Mouse (Mus musculus): ENCODE measurements around the gene Pde6b.

Gene Pde6b

GRCm38 (mm10) chr5:108388201-108388600 lies at the start of gene Pde6b:
Gene Pde6b (plus strand): TSS chr5:108388391.
- DNase-seq = no peak

GRCm38 (mm10) chr5:108343680-108344170 lies 44.5 kb upstream of the Pde6b start:
- DNase-seq = no peak

GRCm38 (mm10) chr5:108345313-108346071 lies 42.7 kb upstream of the Pde6b start:
- DNase-seq = no peak

DNA sequence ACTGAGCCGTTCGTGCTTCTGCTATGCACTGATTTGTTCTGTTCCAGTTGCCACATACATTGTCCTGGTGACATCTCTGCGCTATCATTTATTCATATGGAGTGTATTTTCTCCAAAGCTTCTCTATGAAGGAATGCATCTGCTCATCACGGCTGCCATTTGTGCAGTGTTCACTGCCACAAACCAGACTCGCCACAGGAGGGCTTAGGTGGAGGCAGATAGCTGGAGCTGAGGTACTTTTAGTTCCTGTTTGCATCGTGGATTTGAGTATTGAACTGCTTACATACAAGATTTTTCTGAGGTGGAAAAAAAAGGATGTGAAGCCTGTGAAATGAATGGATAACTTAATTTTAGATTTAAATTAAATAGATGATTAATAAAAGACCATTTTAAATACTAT lies 40.3 kb upstream of the Pde6b start:
- no peak for DNase-seq

GRCm38 (mm10) chr5:108349511-108350148 lies 38.6 kb upstream of the Pde6b start:
- no peak for DNase-seq

DNA sequence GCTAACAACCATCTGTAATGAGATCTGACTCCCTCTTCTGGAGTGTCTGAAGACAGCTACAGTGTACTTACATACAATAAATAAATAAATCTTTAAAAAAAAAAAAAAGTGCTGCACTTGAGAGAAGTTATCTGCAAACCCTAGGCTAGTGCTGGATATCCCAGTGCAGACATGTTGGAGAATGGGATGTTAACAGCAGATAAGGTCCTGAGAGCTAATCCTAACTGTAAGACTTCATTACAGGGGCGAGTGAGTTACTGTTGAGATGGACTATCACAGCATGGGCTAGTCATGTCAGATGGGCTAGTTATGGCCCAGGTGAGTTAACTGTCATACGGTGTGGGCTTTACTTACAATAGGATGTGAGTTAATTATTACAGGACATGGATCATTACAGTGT lies 34.1 kb upstream of the Pde6b start:
- DNase-seq = no peak

DNA sequence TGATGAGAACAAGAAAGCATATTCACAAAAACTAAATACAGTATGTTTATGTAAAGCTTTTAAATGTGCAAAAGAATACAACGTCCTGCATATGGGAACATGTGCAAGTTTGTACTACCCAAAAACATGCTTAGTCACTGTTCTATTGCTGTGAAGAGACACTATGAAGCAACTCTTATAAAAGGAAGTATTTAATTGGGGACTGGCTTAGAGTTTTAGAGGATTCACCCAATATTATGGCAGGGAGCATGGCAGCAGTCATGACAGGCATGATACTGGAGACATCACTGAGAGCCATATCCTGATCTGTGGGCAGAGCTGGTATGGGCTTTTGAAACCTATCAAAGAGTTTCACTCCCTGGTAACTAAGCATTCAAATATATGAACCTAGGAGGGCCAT lies 30.3 kb upstream of the Pde6b start:
- DNase-seq = no peak

GRCm38 (mm10) chr5:108359491-108359890 lies 28.7 kb upstream of the Pde6b start:
- no peak for DNase-seq

DNA sequence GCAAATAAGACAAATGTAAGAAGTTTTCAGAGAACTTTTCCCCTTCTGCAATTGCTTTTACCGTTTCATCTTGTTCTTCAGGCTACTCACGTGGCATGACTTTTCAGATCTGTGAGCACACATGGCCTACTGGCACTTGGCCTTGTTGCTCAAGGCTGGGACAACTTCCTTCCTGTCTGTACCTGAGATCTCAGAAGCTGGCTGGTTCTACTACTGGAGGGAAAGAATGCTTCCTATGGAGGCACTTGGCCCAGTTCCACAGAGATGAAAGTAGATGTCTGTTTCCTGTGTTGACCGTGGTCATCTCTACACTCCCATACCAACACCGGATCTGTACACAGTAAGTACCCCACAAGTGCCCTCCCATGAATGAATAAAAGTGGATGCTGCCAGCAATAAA lies 28.0 kb upstream of the Pde6b start:
- DNase-seq = no peak

DNA sequence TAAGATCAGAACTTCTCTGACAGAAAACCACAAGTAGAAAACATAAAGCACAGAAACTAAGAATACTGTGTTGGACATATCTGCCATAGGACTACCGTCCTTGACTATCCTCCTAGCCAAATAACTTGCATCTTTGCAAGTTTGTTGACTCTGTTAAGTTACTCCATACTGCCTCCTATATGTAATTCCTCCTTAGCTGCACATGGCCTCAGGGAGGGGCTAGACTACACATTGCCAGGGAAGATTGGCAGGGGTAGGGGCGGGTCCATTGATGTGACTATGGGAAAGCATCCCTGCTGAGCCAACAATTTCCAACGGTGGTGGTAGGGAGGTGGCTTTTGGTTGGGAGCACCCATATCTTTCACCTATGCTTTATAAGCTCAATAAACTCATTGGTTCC lies 25.9 kb upstream of the Pde6b start:
- no peak for DNase-seq

DNA sequence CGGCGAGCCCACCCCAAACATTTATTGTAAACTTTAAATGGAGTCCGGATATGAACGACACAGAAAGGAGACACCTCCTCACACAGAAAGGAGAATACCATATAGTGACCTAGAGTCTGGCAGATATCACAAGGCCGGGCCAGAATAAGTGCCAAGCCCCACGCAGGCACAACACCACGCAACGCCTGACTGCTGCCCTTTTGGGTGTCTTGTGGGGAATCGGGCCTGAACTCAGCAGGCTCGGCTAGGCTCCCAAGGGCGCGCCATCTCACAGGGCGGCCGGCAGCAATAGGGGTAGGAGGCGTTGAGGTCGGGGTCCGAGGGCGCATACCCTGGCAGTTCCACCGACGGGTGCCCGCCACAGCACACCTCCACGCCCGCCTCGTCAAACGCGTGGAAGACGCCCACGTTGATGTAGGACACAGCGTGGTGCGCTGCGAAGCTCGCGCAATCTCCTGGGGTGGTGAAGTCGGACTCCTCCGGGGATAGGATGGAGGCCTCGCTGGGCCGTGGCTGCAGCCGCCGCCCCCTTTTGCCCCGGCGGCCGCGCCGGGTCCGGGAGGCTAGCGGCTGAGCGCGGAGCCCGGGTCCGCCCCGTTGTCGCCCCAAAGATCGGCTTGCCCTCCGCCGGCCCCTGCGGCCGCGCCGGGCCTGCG lies 21.7 kb upstream of the Pde6b start:
- DNase-seq = peak; percentile 2

DNA sequence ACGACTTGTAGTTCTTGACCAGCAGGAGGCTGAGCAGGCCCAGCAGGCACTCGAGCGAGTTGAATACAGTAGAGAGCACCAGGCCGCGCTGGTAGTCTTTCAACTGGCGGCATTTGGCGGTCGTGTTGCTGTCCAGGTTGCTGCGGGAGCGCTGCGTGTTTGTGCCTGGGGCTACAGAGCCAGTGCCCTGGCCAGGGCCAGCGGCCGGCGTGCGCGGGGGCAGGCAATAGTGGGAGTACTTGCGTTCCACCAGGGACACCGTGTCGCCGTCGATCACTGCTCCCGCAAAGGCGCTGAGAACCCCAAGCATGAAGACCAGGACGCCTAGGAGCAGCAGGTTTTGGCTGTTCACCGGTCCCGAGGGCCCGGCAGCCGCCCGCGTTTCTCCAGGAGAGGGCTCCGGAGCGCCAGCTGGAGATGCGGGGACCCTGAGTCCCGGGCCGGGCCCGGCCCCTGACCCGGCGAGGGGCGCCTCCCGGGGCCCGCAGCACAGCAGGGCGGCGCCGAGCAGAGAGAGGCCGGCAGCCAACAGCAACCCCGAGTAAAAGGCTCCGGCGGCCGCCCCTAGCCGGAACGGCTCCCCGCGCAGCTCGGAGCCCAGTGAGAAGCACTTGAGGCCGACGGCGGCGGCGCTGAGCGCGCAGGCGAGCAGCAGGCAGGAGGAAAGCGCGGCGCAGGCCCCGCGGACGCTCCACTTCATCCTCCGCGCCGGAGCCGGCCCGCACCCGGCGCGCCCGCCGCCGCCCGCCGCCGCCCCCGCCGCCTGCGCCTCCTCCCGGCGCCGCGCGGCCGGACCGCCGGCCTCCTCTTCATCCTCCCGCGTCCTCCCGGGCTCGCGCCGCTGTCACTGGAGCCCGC lies 21.0 kb upstream of the Pde6b start:
- peak; percentile 21 for DNase-seq

DNA sequence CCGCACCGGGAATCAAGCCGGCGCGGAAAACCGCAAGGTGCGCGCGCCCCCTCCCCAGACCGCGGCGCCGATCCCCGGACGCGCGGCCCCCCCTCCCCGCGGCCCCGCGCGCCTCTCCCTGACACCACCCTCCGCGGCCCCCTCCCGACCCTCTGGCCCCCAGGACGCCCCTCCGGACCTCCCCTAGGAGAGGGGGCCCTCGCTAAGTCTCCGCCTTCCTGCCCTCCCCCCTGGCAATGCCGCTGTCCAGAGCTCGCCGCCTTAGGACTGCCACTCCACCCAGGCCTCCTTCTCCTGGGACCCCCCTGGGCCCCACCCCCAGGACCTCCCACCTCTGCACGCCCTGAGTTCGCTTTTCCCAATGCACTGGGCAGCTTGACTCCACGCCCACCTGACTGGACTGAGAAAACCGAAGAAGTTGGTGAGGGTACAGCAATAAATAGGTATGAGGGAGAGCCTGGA lies 20.3 kb upstream of the Pde6b start, which contains the start of gene Gm42517:
TSS of gene Gm42517 (minus strand) at position 52 of the 462 bp plus-strand sequence.
- DNase-seq = no peak

DNA sequence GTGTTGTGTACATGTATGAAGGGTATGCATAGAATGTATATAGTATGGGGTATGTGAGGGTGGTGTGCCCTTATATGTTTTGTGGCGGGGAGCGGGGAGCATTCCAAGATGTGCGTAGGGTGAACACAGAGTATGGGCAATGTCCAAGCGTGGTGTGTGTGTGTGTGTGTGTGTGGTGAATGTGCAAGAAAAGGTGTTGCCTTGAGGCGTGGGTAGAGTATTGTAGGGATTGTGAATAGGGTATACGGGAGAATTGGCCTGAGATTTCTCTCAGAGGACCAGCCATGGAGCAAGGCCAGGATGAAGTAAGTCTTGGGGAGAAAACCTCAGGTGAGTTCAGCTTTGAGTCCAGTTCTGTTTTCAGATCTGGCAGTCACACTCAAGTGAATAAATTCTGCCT lies 19.7 kb upstream of the Pde6b start:
- no peak for DNase-seq

DNA sequence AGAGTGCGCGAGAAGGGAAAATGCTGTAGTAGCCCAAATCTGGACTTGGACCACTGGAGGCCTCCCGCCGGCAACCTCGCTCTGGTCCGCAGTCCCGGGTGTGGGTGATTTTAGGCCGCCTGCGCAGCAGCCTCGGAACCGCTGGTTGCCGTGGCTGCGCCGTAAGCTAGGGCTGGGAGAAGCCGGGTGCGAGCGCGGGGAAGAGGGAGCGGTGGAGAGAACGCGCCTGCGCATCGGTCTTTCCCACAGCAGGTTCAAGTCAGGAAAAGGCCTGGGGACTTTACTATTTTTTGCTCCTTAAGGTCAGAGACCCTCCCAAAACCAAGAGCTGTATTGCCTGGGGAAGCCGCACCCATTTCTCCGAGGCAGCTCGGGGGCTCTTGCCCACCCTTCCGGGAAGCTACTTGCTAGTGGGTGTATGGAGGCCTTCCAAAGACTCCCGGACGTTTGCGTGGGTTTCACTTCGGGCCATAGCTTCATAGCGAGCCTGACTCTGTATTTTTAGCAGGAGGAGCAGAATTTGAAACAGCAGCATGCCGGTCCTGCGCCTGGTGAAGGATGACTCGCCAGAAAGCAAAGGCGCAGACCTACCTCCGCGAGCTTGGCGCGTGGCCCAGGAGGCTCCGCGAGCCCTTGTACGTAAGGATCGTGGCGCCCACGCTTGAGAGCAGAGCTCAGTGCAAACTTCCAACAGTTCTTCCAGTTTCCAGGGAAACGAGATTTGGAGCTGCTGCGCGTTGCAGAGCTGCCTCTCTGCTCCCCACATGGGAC lies 19.2 kb upstream of the Pde6b start:
- DNase-seq = no peak

DNA sequence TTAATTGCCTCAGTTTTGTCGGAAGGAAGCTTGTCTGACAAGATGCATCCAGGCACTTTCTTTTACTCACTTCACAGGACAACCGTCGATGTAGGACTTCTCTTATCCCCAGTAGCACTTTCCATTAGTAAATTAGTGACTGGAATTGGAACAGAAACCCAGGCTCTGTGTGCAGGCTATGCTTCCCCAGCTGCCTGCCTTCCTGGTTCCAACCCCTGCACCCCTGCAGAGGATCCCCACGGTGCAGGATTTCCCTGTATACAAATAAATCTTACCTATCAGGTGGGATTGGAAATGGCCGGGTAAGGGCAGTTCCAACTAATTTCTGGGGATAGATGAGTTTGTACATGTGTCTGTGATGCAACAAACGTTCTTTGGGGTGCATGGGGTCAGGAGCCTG lies 18.2 kb upstream of the Pde6b start:
- DNase-seq = no peak

- DNase-seq = no peak
These were observed 14.1 kb upstream of the Pde6b start for GRCm38 (mm10) chr5:108374079-108374478.

- no peak for DNase-seq
These were observed 12.1 kb upstream of the Pde6b start for GRCm38 (mm10) chr5:108376059-108376458.

GRCm38 (mm10) chr5:108378346-108378745 lies 9.8 kb upstream of the Pde6b start:
- no peak for DNase-seq

GRCm38 (mm10) chr5:108385632-108386031 lies 2.6 kb upstream of the Pde6b start:
- DNase-seq = no peak

DNA sequence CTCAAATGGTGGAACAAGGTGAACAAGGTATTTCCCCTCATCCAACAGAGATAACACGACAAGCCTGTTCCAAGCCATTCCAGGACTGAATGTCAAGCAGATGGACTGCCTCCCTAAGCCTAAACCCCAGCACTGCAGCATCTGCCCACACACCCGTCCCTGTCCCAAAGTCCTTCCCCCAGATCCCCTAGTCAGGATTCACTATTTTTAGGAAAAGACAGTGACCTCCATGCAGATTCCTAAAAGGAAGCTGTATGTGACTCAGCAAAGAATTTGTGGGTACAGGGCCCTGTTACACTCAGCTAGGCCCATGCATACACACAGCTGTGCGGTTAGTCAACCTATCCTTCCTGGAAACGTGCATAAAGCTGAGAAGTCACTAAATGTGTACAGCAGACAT lies 1.7 kb upstream of the Pde6b start:
- DNase-seq = no peak

- no peak for DNase-seq
These were observed 1.6 kb downstream of the Pde6b start for GRCm38 (mm10) chr5:108389744-108390143.

Data from kidney, adult 11 months (tissue).